Mouse (Mus musculus) gastrocnemius, postnatal 25 days (tissue): ENCODE data around the gene Srd5a1. TPM values are rescaled to one million over a fixed set of nuclear protein-coding genes. Genes with fewer than 3 reads are reported as not detected.
A peak's percentile ranks its signal among the peaks of the same experiment; 100 is the strongest.
"Not testable (repeated sequence)": the region's sequence is repeated elsewhere in the genome, so short reads cannot be mapped to it uniquely, and the experiment has no call there.

Experiments
- DNase-seq: peaks from one replicate; pipeline ENCODE4 v3.0.0; 2022
- long read RNA-seq, 2 experiments: library from polyadenylated mRNA; stranded (forward); transcript quantifications; one replicate each; pipeline ENCODE4 v2.0.0; 2021
- total RNA-seq, 2 experiments: library from RNA; stranded (reverse); gene quantifications; 1 replicate in 1 of 2; 2 replicates in 1 of 2; pipeline ENCODE4 v1.2.3; 2021

Gene Srd5a1
- total RNA-seq: 1 to 10 TPM in 1 of 2 experiments, under 1 TPM in 1; 0.31 to 1.1 TPM
- long read RNA-seq, experiment 1, partial matches to known transcripts: 0 of 1 reads
- long read RNA-seq, experiment 1, other reads (novel, unspliced or antisense): 0 of 1 reads
- long read RNA-seq, experiment 2: 0 reads

GRCm38 (mm10) chr13:69611398-69612174 lies at the start of gene Srd5a1:
TSS of gene Srd5a1 (minus strand) at chr13:69611442.
- peak; percentile 99 for DNase-seq

GRCm38 (mm10) chr13:69654508-69654907 lies 43.3 kb upstream of the Srd5a1 start:
- DNase-seq: no peak

GRCm38 (mm10) chr13:69646481-69646880 lies 35.2 kb upstream of the Srd5a1 start:
- no peak for DNase-seq

GRCm38 (mm10) chr13:69645694-69646423 lies 34.6 kb upstream of the Srd5a1 start:
- DNase-seq: no peak

- DNase-seq: no peak
These were observed 33.4 kb upstream of the Srd5a1 start for GRCm38 (mm10) chr13:69644427-69645166.

- no peak for DNase-seq
These were observed 32.7 kb upstream of the Srd5a1 start for GRCm38 (mm10) chr13:69643937-69644336.

GRCm38 (mm10) chr13:69642656-69643216 lies 31.5 kb upstream of the Srd5a1 start:
- DNase-seq: no peak

- no peak for DNase-seq
These were observed 29.8 kb upstream of the Srd5a1 start for GRCm38 (mm10) chr13:69641017-69641416.

GRCm38 (mm10) chr13:69640541-69640940 lies 29.3 kb upstream of the Srd5a1 start:
- DNase-seq: no peak

GRCm38 (mm10) chr13:69640126-69640525 lies 28.9 kb upstream of the Srd5a1 start:
- DNase-seq: no peak

- no peak for DNase-seq
These were observed 28.0 kb upstream of the Srd5a1 start for GRCm38 (mm10) chr13:69639251-69639650.

GRCm38 (mm10) chr13:69638108-69638626 lies 26.9 kb upstream of the Srd5a1 start:
- no peak for DNase-seq

GRCm38 (mm10) chr13:69637657-69638056 lies 26.4 kb upstream of the Srd5a1 start:
- DNase-seq: no peak

GRCm38 (mm10) chr13:69636816-69637215 lies 25.6 kb upstream of the Srd5a1 start:
- no peak for DNase-seq

GRCm38 (mm10) chr13:69636375-69636774 lies 25.1 kb upstream of the Srd5a1 start:
- no peak for DNase-seq

GRCm38 (mm10) chr13:69635836-69636235 lies 24.6 kb upstream of the Srd5a1 start:
- not testable (repeated sequence) for DNase-seq

GRCm38 (mm10) chr13:69633988-69634387 lies 22.7 kb upstream of the Srd5a1 start:
- DNase-seq: no peak

GRCm38 (mm10) chr13:69633551-69633950 lies 22.3 kb upstream of the Srd5a1 start:
- DNase-seq: no peak

- no peak for DNase-seq
These were observed 20.4 kb upstream of the Srd5a1 start for GRCm38 (mm10) chr13:69631659-69632058.

GRCm38 (mm10) chr13:69631111-69631510 lies 19.9 kb upstream of the Srd5a1 start:
- no peak for DNase-seq

GRCm38 (mm10) chr13:69630576-69630975 lies 19.3 kb upstream of the Srd5a1 start:
- DNase-seq: no peak

- no peak for DNase-seq
These were observed 16.7 kb upstream of the Srd5a1 start for GRCm38 (mm10) chr13:69627941-69628340.
